Comparison of ENCODE assay signal across 16 mouse cellular contexts in genomic region chr1:48733580-48733979, GRCm38 (mm10).
DNase-seq lines count a peak whose midpoint lies in the region; TF ChIP-seq lines count a peak whose summit lies in the region.
"Had no signal": no experiment of that assay in that cellular context is flagged by ENCODE, and none has a peak within 500 bp of the region (broad histone marks: within the 10 kb centered on the region; RNA-seq: fewer than 3 reads in every experiment).

No protein-coding gene starts in this region.

- no peaks in the 10 kb centered on the region for H3K27me3 ChIP-seq in thymus, adult 2 months (ENCODE audit: control insufficient read depth, insufficient read depth, low read length)
- H3K27me3 ChIP-seq: forebrain, embryonic 12.5 days; hindbrain, embryonic 15.5 days; limb, embryonic 13.5 days had no signal

- H3K27ac ChIP-seq in left cerebral cortex, adult 2 months = no peak overlapping the region
- H3K27ac ChIP-seq in thymus, adult 2 months (ENCODE audit: control insufficient read depth, insufficient read depth, low read length) = no peak overlapping the region
- H3K27ac ChIP-seq: forebrain, embryonic 12.5 days; hindbrain, embryonic 15.5 days; limb, embryonic 13.5 days; midbrain, embryonic 10.5 days had no signal

- H3K4me3 ChIP-seq in left cerebral cortex, adult 2 months = no peak overlapping the region
- no peak overlapping the region for H3K4me3 ChIP-seq in thymus, adult 2 months (ENCODE audit: control insufficient read depth, insufficient read depth, low read length)
- H3K4me3 ChIP-seq: forebrain, embryonic 12.5 days; hindbrain, embryonic 15.5 days; limb, embryonic 13.5 days; midbrain, embryonic 10.5 days had no signal

- H3K36me3 ChIP-seq in thymus, adult 2 months (ENCODE audit: control insufficient read depth, insufficient read depth, low read length) = no peaks in the 10 kb centered on the region
- H3K36me3 ChIP-seq: forebrain, embryonic 12.5 days; G1E; hindbrain, embryonic 15.5 days; limb, embryonic 13.5 days; midbrain, embryonic 10.5 days had no signal

- no peak for TF ChIP-seq POLR2A in thymus, adult 2 months (IDR thresholded peaks at IDR 0.05; ENCODE audit: control insufficient read depth, extremely low read depth, insufficient read depth, low read length, poor library complexity)

- DNase-seq in left cerebral cortex, postnatal 4 days = peak; percentile 65
- no peak for DNase-seq in left cerebral cortex, adult 2 months (ENCODE audit: extremely low spot score in 1 of 2, low spot score in 2 of 2)
- peak; percentile 87 to 93 for DNase-seq in cerebellum, adult 18-20 months
- DNase-seq in cerebellum, postnatal 25 days = peak; percentile 87 to 89
- peak; percentile 44 to 65 for DNase-seq in layer of hippocampus, postnatal 36 days
- DNase-seq in thymus, adult 2 months = no peak
- no peak for DNase-seq in kidney, postnatal 25 days
- DNase-seq: adrenal gland, adult 2 months; heart, postnatal 10 days; kidney, adult 9 months; lung, postnatal 36 days had no signal

- WGBS in thymus, adult 2 months = 96% methylated on average over 2 of the region's 2 CpGs

- intact Hi-C loops in left cerebral cortex, postnatal 4 days (cut with DNase I) = no loop called here
- intact Hi-C loops in left cerebral cortex, adult 2 months (cut with DNase I) = no loop called here

- TF ChIP-seq CTCF in left cerebral cortex, adult 2 months (IDR thresholded peaks at IDR 0.05) = no peak
- no peak for TF ChIP-seq CTCF in thymus, adult 2 months (IDR thresholded peaks at IDR 0.05; ENCODE audit: borderline replicate concordance, control insufficient read depth, extremely low read depth, insufficient read depth, low read length, poor library complexity)

- H3K4me1 ChIP-seq in thymus, adult 2 months (replicated peaks; ENCODE audit: control insufficient read depth, insufficient read depth, low read length) = no peaks in the 10 kb centered on the region
- H3K4me1 ChIP-seq: forebrain, embryonic 12.5 days; hindbrain, embryonic 15.5 days; limb, embryonic 13.5 days; midbrain, embryonic 10.5 days had no signal

Comparison
In these comparisons a context has a peak if more than half of its experiments do, and no peak if none do; other contexts are left out.
1. DNase-seq: peak in left cerebral cortex, postnatal 4 days (single experiment), cerebellum, adult 18-20 months (2 of 2), cerebellum, postnatal 25 days (2 of 2) and layer of hippocampus, postnatal 36 days (2 of 2); none in left cerebral cortex, adult 2 months (0 of 2), thymus, adult 2 months (single experiment) and kidney, postnatal 25 days (0 of 2).